Mouse (Mus musculus) embryonic fibroblast, embryonic 13.5 days (primary cell): Measurements from ENCODE around the gene Asf1b.

ENCODE experiments used
- CTCF ChIP-seq: IDR thresholded peaks from 2 replicates; pipeline ENCODE4 v1.5.1; 2011; ENCODE audit warnings: mild to moderate bottlenecking, control low read depth, low read length, moderate library complexity, borderline replicate concordance; ENCODE audit not compliant: insufficient read depth
- POLR2A ChIP-seq: IDR thresholded peaks from 2 replicates; pipeline ENCODE4 v1.6.1; 2011; ENCODE audit warnings: low read depth, mild to moderate bottlenecking, control low read depth, low read length, moderate library complexity

DNA sequence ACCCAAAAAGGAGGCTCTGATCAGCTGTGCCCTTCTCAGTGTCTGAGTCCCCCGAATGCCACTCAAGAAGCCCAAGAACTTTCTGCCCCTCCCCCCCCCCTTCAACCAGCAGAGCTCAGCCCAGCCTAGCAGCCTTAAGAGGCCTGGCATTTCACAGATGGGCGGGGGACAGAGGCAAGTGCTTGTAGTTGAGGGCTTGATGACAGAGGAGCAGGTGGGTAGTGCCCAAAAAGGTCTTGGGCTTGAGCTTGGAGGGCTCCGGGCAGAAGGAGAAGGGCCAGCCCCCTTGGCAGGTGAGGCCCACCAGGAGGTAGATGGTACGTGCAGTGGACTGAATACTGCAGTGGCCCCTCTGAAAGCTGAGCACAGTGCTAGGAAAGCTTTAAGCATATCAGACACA lies 19.2 kb downstream of the Asf1b start:
- no peak for TF ChIP-seq POLR2A
- TF ChIP-seq CTCF: no peak
